Mouse (Mus musculus) adrenal gland, adult 18-20 months (tissue): ENCODE results near the gene Pon2. TPM values are rescaled to one million over a fixed set of nuclear protein-coding genes. Genes with fewer than 3 reads are reported as not detected.
A peak's percentile ranks its signal among the peaks of the same experiment; 100 is the strongest.
"Not testable (repeated sequence)": the region's sequence is repeated elsewhere in the genome, so short reads cannot be mapped to it uniquely, and the experiment has no call there.

Source experiments
- DNase-seq, 2 experiments: peaks; one replicate each; pipeline ENCODE4 v3.0.0; 2021 to 2022; ENCODE audit warnings: low spot score in 2 of 2
- total RNA-seq, 2 experiments: library from RNA; stranded (reverse); gene quantifications; 1 replicate in 1 of 2; 2 replicates in 1 of 2; pipeline ENCODE4 v1.2.3; 2021

The Pon2 gene
- total RNA-seq, 2 experiments from 2014 or later: 29.0 to 43.8 TPM

GRCm38 (mm10) chr6:5233812-5234211, 64.4 kb downstream of the Pon2 start:
- peak in 1 of 2 experiments; percentile 23 for DNase-seq

- no peak for DNase-seq
Observed at GRCm38 (mm10) chr6:5232022-5232421, 66.2 kb downstream of the Pon2 start.

GRCm38 (mm10) chr6:5230261-5230660, 68.0 kb downstream of the Pon2 start:
- DNase-seq: no peak

- DNase-seq: not testable (repeated sequence)
Observed at GRCm38 (mm10) chr6:5223551-5223950, 74.7 kb downstream of the Pon2 start.

- no peak for DNase-seq
Observed at GRCm38 (mm10) chr6:5222080-5222479, 76.2 kb downstream of the Pon2 start.

GRCm38 (mm10) chr6:5218190-5218589, 80.1 kb downstream of the Pon2 start:
- DNase-seq: no peak

Other genes with a start within 250 kb of the Pon2 start
- 1 to 10 TPM; 4.5 to 8.8 TPM for gene Pon1, start 104.5 kb downstream of the Pon2 start, total RNA-seq
- 100 to 1,000 TPM in 1 of 2 experiments, 10 to 100 TPM in 1; 82.2 to 149 TPM for gene Pon3, start 42.2 kb downstream of the Pon2 start, total RNA-seq
- gene Asb4, start 84.9 kb upstream of the Pon2 start, total RNA-seq: 1 to 10 TPM in 1 of 2 experiments, under 1 TPM in 1; 0.80 to 1.1 TPM
- gene Pdk4, start 197.9 kb upstream of the Pon2 start, total RNA-seq: 100 to 1,000 TPM; 290 to 1,000 TPM